Mouse (Mus musculus): ENCODE results near the gene Ust. TPM values are rescaled to one million over a fixed set of nuclear protein-coding genes. Genes with fewer than 3 reads are reported as not detected.

The Ust gene
- total and polyA plus RNA-seq, 3 experiments: not detected

DNA sequence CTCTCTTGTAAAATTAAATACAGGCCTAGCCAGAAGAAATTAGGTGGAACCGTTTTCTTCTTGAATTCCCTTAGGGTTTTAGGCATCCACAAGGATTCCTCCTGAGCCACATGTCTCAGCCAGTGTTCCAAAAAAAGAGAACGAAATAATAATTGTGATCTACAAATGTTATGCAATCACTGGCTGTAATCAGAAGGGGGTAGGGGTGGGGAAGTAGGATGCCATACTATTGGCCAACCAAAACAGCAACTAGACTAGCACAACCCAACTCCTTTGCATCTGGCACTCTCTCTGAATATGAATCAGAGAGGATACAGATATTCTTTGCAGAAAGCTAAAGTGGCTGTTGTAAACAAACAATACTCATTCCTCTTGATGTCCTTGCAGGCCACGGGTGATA lies 52.7 kb downstream of the Ust start:
- TF ChIP-seq CTCF (conservative IDR thresholded peaks at IDR 0.05 in 1 of 2, IDR thresholded peaks at IDR 0.05 in 1 of 2; ENCODE audit: low read depth in 2 of 2, low read length in 2 of 2): no peak
- no peak for TF ChIP-seq KAT2A (IDR thresholded peaks at IDR 0.05; ENCODE audit: insufficient replicate concordance, low read length)
- TF ChIP-seq RCOR1 (conservative IDR thresholded peaks at IDR 0.05; ENCODE audit: low read depth, low read length): no peak
- no peak overlapping the region for H3K4me3 ChIP-seq (replicated peaks in 1 of 3; ENCODE audit: low read depth in 2 of 3, low read length in 2 of 3, poor library complexity in 1 of 3)
- in situ Hi-C loops (cut with MboI; ENCODE audit: low pct_ligation_motif_present, low pct_unique_long_range_greater_than_20kb, low sequenced_read_pairs) (no loop called here), dilution Hi-C loops (cut with MboI; ENCODE audit: extremely low pct_ligation_motif_present, extremely low pct_unique_long_range_greater_than_20kb, low sequenced_read_pairs) (no loop called here)
- DNase-seq (ENCODE audit: extremely low read depth): no peak
- no peak overlapping the region for H3K4me2 ChIP-seq (ENCODE audit: insufficient read depth, low read depth, poor library complexity, severe bottlenecking)
- H3K9me3 ChIP-seq (replicated peaks; ENCODE audit: low read length): no peaks in the 10 kb centered on the region
- no peaks in the 10 kb centered on the region for H3K27me3 ChIP-seq (replicated peaks)
- H3K27ac ChIP-seq (ENCODE audit: insufficient read depth, low read depth): no peak overlapping the region
- H3K36me3 ChIP-seq (replicated peaks in 1 of 2; ENCODE audit: control insufficient read depth in 1 of 2, insufficient read depth in 1 of 2, low read length in 1 of 2): no peaks in the 10 kb centered on the region
- no peak overlapping the region for H3K9ac ChIP-seq (ENCODE audit: insufficient read depth, low read depth)
- H3K79me2 ChIP-seq (replicated peaks; ENCODE audit: control insufficient read depth, extremely low read depth, insufficient read depth, poor library complexity, severe bottlenecking): no peaks in the 10 kb centered on the region
- H3K4me1 ChIP-seq (ENCODE audit: control insufficient read depth in 1 of 2, insufficient read depth in 2 of 2): peaks cover 2 to 4% of the 10 kb centered on the region in 2 experiments; a peak in 2 of 4 replicates

DNA sequence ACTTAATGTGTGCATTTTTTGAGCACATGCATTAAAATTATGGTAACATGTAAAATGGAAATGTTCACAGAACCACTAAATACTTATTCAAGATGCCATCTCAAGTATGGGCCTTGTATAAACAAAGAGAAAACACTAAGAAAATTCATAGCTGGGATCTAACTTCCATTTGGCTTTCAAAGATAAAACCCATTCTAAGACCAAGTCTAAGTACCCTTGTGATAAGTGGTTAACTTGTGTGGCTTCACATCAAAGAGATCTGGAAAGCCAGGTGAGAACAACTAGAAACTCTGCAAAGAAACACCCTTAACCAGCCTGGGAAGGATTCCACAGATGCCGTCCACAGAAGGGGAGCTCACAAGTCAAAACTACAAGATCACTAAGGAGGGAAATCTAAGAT lies 53.4 kb downstream of the Ust start:
- Histone ChIP-seq H3K36me3 (replicated peaks in 1 of 2; ENCODE audit: control insufficient read depth in 1 of 2, insufficient read depth in 1 of 2, low read length in 1 of 2) (no peaks in the 10 kb centered on the region), H3K27ac (ENCODE audit: insufficient read depth, low read depth) (no peak overlapping the region), H3K4me2 (ENCODE audit: insufficient read depth, low read depth, poor library complexity, severe bottlenecking) (no peak overlapping the region), H3K27me3 (replicated peaks) (no peaks in the 10 kb centered on the region), H3K4me1 (ENCODE audit: control insufficient read depth in 1 of 2, insufficient read depth in 2 of 2) (peaks cover 2 to 4% of the 10 kb centered on the region in 2 experiments; a peak in 2 of 4 replicates), H3K4me3 (replicated peaks in 1 of 3; ENCODE audit: low read depth in 2 of 3, low read length in 2 of 3, poor library complexity in 1 of 3) (no peak overlapping the region), H3K9me3 (replicated peaks; ENCODE audit: low read length) (no peaks in the 10 kb centered on the region), H3K79me2 (replicated peaks; ENCODE audit: control insufficient read depth, extremely low read depth, insufficient read depth, poor library complexity, severe bottlenecking) (no peaks in the 10 kb centered on the region), H3K9ac (ENCODE audit: insufficient read depth, low read depth) (no peak overlapping the region)
- DNase-seq (ENCODE audit: extremely low read depth): no peak
- dilution Hi-C loops (cut with MboI; ENCODE audit: extremely low pct_ligation_motif_present, extremely low pct_unique_long_range_greater_than_20kb, low sequenced_read_pairs): no loop called here
- TF ChIP-seq MYC (IDR thresholded peaks at IDR 0.05; ENCODE audit: low read depth, low read length): no peak
- TF ChIP-seq POLR2AphosphoS2 (IDR thresholded peaks at IDR 0.05; ENCODE audit: low read depth, low read length): no peak
- TF ChIP-seq MAFK (IDR thresholded peaks at IDR 0.05; ENCODE audit: insufficient replicate concordance, low read length): no peak
- TF ChIP-seq TBP (conservative IDR thresholded peaks at IDR 0.05; ENCODE audit: low read depth, low read length): no peak
- no peak for TF ChIP-seq SIN3A (IDR thresholded peaks at IDR 0.05; ENCODE audit: low read length)
- no peak for TF ChIP-seq KAT2A (IDR thresholded peaks at IDR 0.05; ENCODE audit: insufficient replicate concordance, low read length)
- TF ChIP-seq JUND (conservative IDR thresholded peaks at IDR 0.05; ENCODE audit: low read depth, low read length): no peak
- TF ChIP-seq TCF12 (IDR thresholded peaks at IDR 0.05; ENCODE audit: low read depth, low read length): no peak
- TF ChIP-seq UBTF (IDR thresholded peaks at IDR 0.05; ENCODE audit: low read depth, low read length): no peak
- TF ChIP-seq ZC3H11A (IDR thresholded peaks at IDR 0.05; ENCODE audit: low read depth, low read length): no peak
- no peak for TF ChIP-seq NELFE (IDR thresholded peaks at IDR 0.05; ENCODE audit: low read depth, low read length)
- no peak for TF ChIP-seq MEF2A (IDR thresholded peaks at IDR 0.05; ENCODE audit: borderline replicate concordance, low read depth, low read length)
- TF ChIP-seq IRF4 (IDR thresholded peaks at IDR 0.05; ENCODE audit: low read depth, low read length): no peak
- in situ Hi-C loops (cut with MboI; ENCODE audit: low pct_ligation_motif_present, low pct_unique_long_range_greater_than_20kb, low sequenced_read_pairs): no loop called here

Data from CH12.LX (cell line).